Mouse (Mus musculus): Measurements from ENCODE around the gene Gusb.

DNA sequence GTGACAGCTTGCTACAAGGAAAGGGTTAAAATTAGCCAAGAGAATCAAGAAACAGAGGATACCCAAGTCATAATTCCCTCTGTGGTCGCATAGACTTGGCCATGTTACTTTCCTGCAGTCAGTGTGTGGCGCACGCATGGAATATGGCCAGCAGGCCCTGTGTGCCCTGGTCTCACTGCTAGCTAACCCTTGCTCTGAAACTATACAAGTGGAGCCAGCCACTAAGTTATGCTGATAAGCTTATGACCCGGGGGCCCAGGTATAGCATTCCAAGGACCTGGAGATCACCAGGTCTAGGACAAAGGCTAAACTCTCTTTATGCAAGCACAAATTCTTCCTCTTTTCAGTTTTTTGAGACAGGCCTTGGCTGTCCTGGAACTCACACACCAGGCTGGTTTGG is 37.9 kb upstream of the Gusb start:
- TF ChIP-seq CTCF (IDR thresholded peaks at IDR 0.05; ENCODE audit: borderline replicate concordance, extremely low read depth, insufficient read depth, insufficient read length) (no peak), POLR2A (IDR thresholded peaks at IDR 0.05; ENCODE audit: borderline replicate concordance, extremely low read depth, insufficient read depth, insufficient read length, poor library complexity, severe bottlenecking) (no peak)
